Mouse (Mus musculus) hindbrain, embryonic 11.5 days (tissue): Measurements from ENCODE around the gene Slc6a20b. TPM values are rescaled to one million over a fixed set of nuclear protein-coding genes. Genes with fewer than 3 reads are reported as not detected.
"Not testable (repeated sequence)": the region's sequence is repeated elsewhere in the genome, so short reads cannot be mapped to it uniquely, and the experiment has no call there.

Experiments
- ATAC-seq: fragments of 200-750 bp; cut with Nextera tagmentation; 2 replicates; pipeline ENCODE4 v1.8.0; 2017; ENCODE audit warnings: mild to moderate bottlenecking, moderate TSS enrichment, moderate library complexity; ENCODE audit not compliant: low FRiP score
- DNase-seq: peaks from one replicate; pipeline ENCODE4 v3.0.0-alpha.2; 2015; ENCODE audit warnings: low spot score
- H3K27ac ChIP-seq: fragments of 300-500 bp; sonication (generic); 2 replicates; pipeline ENCODE4 v1.5.1; 2014; ENCODE audit warnings: mild to moderate bottlenecking, low read depth, low read length
- H3K27me3 ChIP-seq: fragments of 300-500 bp; sonication (generic); 2 replicates; pipeline ENCODE4 v1.6.1; 2014; ENCODE audit warnings: mild to moderate bottlenecking, low read length, moderate library complexity, mixed read lengths; ENCODE audit not compliant: control insufficient read depth, insufficient read depth
- H3K36me3 ChIP-seq: fragments of 300-500 bp; sonication (generic); 2 replicates; pipeline ENCODE4 v1.6.1; 2014; ENCODE audit warnings: mild to moderate bottlenecking, low read length, moderate library complexity, mixed read lengths; ENCODE audit not compliant: control insufficient read depth, insufficient read depth
- H3K4me1 ChIP-seq: fragments of 300-500 bp; sonication (generic); replicated peaks from 2 replicates; pipeline ENCODE4 v1.6.1; 2014; ENCODE audit warnings: low read length, mixed read lengths; ENCODE audit not compliant: control insufficient read depth, insufficient read depth
- H3K4me2 ChIP-seq: fragments of 300-500 bp; sonication (generic); replicated peaks from 2 replicates; pipeline ENCODE4 v1.6.1; 2014; ENCODE audit warnings: mild to moderate bottlenecking, low read depth, low read length
- H3K4me3 ChIP-seq: fragments of 300-500 bp; sonication (generic); 2 replicates; pipeline ENCODE4 v1.5.1; 2014; ENCODE audit warnings: low read depth, low read length
- H3K9ac ChIP-seq: fragments of 300-500 bp; sonication (generic); 2 replicates; pipeline ENCODE4 v1.6.1; 2014; ENCODE audit warnings: low read depth, low read length
- H3K9me3 ChIP-seq: fragments of 300-500 bp; sonication (generic); 2 replicates; pipeline ENCODE4 v1.6.1; 2016; ENCODE audit warnings: low read length; ENCODE audit not compliant: control insufficient read depth
- WGBS: fragments of 180-500 bp; shearing (Covaris S2); extraction: QIAGEN DNeasy Blood & Tissue Kit; methylation state at CpG from one replicate; pipeline ENCODE4 v1.1.7; 2014; 5-methylcytosine and 5-hydroxymethylcytosine counted together
- polyA plus RNA-seq: library from polyadenylated mRNA; unstranded; fragments of >200 nt; fragmentation: Nextera tagmentation; extraction: Ambion mirVana; gene quantifications from 2 replicates; pipeline ENCODE4 v1.2.1, GENCODE M21; 2014

Slc6a20b gene
- polyA plus RNA-seq = 0.08 and 0.22 TPM in 2 replicates

DNA sequence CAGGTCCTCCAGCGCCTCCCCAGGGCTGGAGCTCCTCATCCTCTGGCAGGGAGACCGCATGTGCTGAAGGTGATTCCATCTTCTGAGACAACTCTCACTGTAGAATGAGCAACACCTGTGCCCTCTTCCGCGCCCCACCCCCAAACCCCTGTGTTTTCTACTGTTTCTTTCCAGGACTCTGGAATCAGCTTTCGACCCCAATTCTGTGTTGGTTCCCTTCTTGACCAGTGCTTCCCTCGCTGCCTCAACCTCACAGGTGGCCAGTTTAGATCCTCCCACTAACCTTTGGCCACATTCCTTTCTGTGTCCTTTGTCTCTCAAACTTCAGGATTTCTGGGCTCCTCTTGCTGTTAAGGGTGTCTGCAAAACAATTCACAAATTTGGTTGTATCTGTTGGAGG, at the start of gene Slc6a20b:
TSS of gene Slc6a20b (minus strand) at position 285 of the 400 bp plus-strand sequence.
- H3K4me2 ChIP-seq = no peak within 1 kb of the TSS
- H3K36me3 ChIP-seq = no peaks in the 10 kb centered on the region
- no peak within 1 kb of the TSS for H3K27ac ChIP-seq
- H3K9ac ChIP-seq = no peak within 1 kb of the TSS
- DNase-seq = no peak
- no peak for ATAC-seq
- no peaks in the 10 kb centered on the region for H3K9me3 ChIP-seq
- WGBS = 83% methylated on average over 6 of the region's 6 CpGs
- H3K4me1 ChIP-seq = no peaks in the 10 kb centered on the region
- no peak within 1 kb of the TSS for H3K4me3 ChIP-seq
- H3K27me3 ChIP-seq = no peaks in the 10 kb centered on the region

DNA sequence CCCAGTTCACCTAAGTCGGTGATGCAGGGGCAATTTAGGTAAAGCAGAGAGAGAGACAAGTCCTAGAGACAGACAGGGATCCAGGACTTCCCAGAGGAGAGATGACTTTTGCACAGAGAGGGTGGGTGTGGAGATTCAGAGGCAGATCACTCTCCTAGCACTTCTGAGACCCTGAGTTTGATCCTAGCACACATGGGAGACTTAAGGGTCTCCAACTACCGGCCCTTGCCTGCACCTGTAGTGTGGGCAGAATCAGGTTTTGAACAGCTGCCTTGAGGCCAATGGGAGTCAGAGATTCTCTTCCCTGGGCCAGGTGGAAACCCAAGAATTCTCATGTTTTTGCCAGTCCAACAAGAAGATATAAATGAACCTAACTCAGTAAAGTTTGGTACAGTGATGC, 46.8 kb upstream of the Slc6a20b start:
- 23% methylated on average over 2 of the region's 2 CpGs for WGBS
- peaks cover 30% of the 10 kb centered on the region for H3K27me3 ChIP-seq
- H3K9ac ChIP-seq = no peak overlapping the region
- DNase-seq = peak; percentile 15
- no peak for ATAC-seq
- no peaks in the 10 kb centered on the region for H3K36me3 ChIP-seq
- H3K4me2 ChIP-seq = no peak overlapping the region; the same call in 1 of the 2 replicates
- no peak overlapping the region for H3K27ac ChIP-seq
- H3K4me3 ChIP-seq = no peak overlapping the region
- no peaks in the 10 kb centered on the region for H3K9me3 ChIP-seq
- 0 out of 2 replicates have a peak, but pooled peaks cover 3% of the 10 kb centered on the region for H3K4me1 ChIP-seq

DNA sequence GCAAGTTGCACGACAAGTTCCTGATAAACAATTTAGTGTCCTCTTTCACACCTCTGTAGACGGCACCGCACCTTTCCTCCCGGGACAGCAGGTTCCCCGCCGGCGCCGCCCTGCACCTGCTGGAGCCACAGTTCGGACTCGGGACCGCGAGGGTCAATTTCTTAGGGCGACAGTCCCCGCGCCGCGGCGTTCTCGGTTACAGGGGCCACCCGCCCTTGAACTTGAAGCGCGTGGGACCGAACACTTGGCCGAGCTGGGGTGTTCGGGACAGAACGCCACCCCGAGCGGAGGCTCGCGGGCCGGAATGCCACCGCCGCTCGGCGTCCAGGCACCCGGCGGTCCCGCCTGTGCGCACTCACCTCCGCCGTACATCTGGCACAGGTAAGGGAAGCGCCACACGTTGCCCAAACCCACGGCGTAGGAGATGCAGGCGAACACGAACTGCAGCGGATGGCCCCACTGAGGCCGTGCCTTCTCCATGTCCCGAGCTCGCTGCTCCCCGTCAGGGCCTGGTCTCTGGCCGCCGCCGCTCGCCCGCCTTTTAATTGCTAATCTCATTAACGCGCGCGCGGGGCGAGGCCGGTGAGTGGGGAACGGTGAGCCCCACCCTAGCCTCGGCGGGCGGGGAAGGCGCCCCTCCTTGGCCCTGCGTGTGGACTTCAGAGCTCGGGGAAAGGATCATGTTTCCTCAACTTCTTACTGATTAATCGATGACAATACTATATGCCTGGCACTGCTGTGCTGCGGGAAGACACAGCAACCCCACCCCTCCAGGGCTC, 46.2 kb upstream of the Slc6a20b start, which contains the start of the genes Ccr9 and Slc6a20a:
TSS of gene Ccr9 (plus strand) at position 113 of the 779 bp plus-strand sequence.
TSS of gene Slc6a20a (minus strand) at position 559 of the 779 bp plus-strand sequence.
- ATAC-seq = peak; percentile 47
- no peaks in the 10 kb centered on the region for H3K36me3 ChIP-seq
- H3K4me1 ChIP-seq = 0 out of 2 replicates have a peak, but pooled peaks cover 3% of the 10 kb centered on the region
- H3K9me3 ChIP-seq = no peaks in the 10 kb centered on the region
- peak within 1 kb of the TSS; percentile 31; the same call in 1 of the 2 replicates for H3K9ac ChIP-seq
- peak within 1 kb of the TSS; percentile 70 for H3K4me2 ChIP-seq
- under 1% methylated on average over 73 of the region's 73 CpGs for WGBS
- peak within 1 kb of the TSS; percentile 36 for H3K4me3 ChIP-seq
- H3K27ac ChIP-seq = no peak within 1 kb of the TSS
- DNase-seq = peak; percentile 58
- peaks cover 30% of the 10 kb centered on the region for H3K27me3 ChIP-seq

DNA sequence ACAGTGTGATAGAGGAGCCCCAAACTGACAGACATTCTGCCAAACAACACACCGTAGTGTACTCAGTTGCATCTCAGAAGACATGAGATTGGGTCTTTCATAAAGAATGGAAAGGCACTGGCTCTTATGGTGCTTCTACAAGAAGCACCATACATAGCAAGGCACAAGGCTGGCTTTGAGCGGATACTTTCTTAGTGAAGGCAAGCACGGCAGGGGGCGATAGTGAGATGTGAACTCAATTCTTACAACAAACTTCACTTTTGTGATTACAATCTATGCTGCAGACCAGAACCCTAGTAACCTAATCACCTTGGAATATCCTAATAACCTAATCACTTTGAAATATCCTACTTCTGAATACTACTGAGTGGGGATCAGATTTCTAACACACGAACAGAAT, 33.3 kb upstream of the Slc6a20b start:
- no peak overlapping the region for H3K4me2 ChIP-seq
- H3K9me3 ChIP-seq = no peaks in the 10 kb centered on the region
- H3K4me3 ChIP-seq = no peak overlapping the region
- no peak overlapping the region for H3K27ac ChIP-seq
- no peaks in the 10 kb centered on the region for H3K36me3 ChIP-seq
- H3K9ac ChIP-seq = no peak overlapping the region
- no peaks in the 10 kb centered on the region for H3K27me3 ChIP-seq
- no peaks in the 10 kb centered on the region for H3K4me1 ChIP-seq
- ATAC-seq (no peak), DNase-seq (peak; percentile 65)
- 55% methylated on average over 5 of the region's 5 CpGs for WGBS

DNA sequence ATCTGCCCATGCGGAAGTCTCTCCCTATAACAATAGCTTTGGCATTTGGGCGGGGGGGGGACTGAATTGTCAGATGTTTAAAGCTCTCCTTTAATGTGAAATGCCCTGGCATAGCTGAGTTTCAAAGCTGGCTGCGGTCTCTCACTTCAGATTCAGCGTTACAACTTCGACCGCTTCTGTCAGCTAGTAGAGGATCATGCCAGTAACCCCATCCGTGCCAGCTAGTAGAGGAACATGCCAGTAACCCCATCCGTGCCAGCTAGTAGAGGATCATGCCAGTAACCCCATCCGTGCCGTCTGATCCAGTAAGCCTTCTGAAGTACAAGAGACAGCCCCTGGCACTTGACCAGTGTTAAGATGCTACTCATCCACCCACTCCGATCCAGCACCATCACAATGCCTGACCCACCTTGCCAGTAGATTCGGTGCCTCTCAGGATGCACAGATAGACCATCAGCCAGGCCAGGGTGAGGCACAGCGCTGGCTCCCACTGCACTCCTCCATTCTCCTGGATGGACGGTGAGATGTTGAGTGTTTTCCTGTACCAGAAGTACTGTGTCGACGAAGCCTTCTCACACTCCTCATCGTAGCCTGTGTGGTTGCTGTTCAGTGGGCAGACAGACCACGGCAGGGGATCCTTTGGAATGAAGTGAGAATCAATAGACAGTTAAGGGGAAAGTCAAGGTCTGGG, 27.8 kb upstream of the Slc6a20b start:
- H3K9ac ChIP-seq, H3K4me3 ChIP-seq, DNase-seq, H3K36me3 ChIP-seq, H3K27me3 ChIP-seq, H3K27ac ChIP-seq, H3K9me3 ChIP-seq, H3K4me1 ChIP-seq, H3K4me2 ChIP-seq, ATAC-seq: not testable (repeated sequence)
- 88% methylated on average over 17 of the region's 18 CpGs for WGBS

DNA sequence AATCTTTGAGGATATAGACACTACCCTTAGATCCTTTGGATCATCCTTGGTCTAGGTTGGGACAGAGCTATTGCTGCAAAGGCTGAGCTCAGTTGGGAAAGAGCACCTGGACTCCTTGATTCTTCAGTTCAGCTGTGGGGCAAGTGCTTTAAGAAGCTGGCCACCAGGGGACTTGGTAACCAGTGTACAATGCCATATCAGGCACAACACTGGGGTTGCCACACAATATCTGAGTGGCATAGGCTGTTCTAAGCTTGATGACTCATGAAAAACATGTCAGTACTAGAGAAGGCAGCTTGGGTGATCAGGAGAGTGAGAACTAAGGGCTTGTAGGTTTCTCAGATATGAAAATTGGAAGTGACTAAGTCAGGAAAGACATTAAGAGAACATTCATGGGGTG, 26.6 kb upstream of the Slc6a20b start:
- no peak for DNase-seq

DNA sequence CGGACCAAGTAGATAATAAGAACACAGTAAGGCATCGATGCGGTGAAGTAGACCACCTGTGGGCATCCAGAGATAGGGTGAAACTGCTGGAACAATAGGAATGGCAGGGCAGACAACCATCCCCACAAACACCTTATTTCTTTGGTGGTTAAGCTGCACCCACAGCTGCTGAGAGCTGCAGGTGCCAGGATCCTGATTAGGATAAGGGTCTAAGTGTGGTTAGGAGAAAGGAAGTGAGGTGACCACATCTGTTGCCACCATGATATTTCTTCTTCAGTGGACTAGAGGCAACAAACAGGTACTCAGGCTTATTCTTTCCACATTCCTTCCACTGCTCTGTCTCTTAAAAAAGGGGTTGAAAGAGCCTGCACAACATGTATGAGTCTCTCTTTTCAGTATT, 25.1 kb upstream of the Slc6a20b start:
- no peak for ATAC-seq
- H3K27me3 ChIP-seq = no peaks in the 10 kb centered on the region
- 89% methylated on average over 3 of the region's 3 CpGs for WGBS
- H3K4me2 ChIP-seq = no peak overlapping the region
- DNase-seq = no peak
- no peak overlapping the region for H3K9ac ChIP-seq
- no peak overlapping the region for H3K4me3 ChIP-seq
- no peak overlapping the region for H3K27ac ChIP-seq
- no peaks in the 10 kb centered on the region for H3K36me3 ChIP-seq
- H3K9me3 ChIP-seq = no peaks in the 10 kb centered on the region
- H3K4me1 ChIP-seq = no peaks in the 10 kb centered on the region

More for the DNA sequence above, 26.6 kb upstream of the Slc6a20b start:
- no peak for ATAC-seq
- no peaks in the 10 kb centered on the region for H3K27me3 ChIP-seq
- H3K4me1 ChIP-seq = no peaks in the 10 kb centered on the region
- no peak overlapping the region for H3K27ac ChIP-seq
- H3K36me3 ChIP-seq = no peaks in the 10 kb centered on the region
- no peak overlapping the region for H3K4me2 ChIP-seq
- H3K9ac ChIP-seq = no peak overlapping the region
- no peaks in the 10 kb centered on the region for H3K9me3 ChIP-seq
- no peak overlapping the region for H3K4me3 ChIP-seq

DNA sequence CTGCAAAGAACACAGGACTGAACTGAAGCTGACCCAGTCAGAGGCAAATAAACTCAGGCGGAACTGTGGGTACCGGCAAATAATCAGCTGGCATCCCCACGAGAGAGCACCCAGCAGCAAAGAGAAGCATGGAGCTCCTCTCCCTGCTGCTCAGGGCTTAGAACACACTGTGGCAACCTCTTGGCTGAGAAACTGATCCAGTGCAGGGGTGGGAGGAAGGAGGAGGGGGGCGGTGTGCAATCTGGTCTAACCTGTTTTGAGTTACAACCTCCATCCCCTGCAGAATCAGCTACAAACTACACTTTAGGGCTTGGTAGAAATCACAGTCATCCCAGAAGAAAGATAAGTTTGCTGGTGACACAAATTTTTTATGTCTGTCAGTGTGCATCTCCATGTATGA, 19.0 kb upstream of the Slc6a20b start:
- Histone ChIP-seq H3K36me3 (no peaks in the 10 kb centered on the region), H3K4me3 (no peak overlapping the region), H3K4me1 (no peaks in the 10 kb centered on the region), H3K9me3 (no peaks in the 10 kb centered on the region), H3K27ac (no peak overlapping the region), H3K9ac (no peak overlapping the region), H3K4me2 (no peak overlapping the region), H3K27me3 (no peaks in the 10 kb centered on the region)
- no peak for ATAC-seq
- WGBS = 46% methylated on average over 4 of the region's 4 CpGs
- no peak for DNase-seq
